Mouse (Mus musculus): ENCODE results near the gene Exosc1.

Exosc1 gene

GRCm38 (mm10) chr19:41913774-41914591 is 19.2 kb downstream of the Exosc1 start:
- no peak for DNase-seq

GRCm38 (mm10) chr19:41912121-41913080 is 20.8 kb downstream of the Exosc1 start:
- DNase-seq, result peak; percentile 51 to 72

DNA sequence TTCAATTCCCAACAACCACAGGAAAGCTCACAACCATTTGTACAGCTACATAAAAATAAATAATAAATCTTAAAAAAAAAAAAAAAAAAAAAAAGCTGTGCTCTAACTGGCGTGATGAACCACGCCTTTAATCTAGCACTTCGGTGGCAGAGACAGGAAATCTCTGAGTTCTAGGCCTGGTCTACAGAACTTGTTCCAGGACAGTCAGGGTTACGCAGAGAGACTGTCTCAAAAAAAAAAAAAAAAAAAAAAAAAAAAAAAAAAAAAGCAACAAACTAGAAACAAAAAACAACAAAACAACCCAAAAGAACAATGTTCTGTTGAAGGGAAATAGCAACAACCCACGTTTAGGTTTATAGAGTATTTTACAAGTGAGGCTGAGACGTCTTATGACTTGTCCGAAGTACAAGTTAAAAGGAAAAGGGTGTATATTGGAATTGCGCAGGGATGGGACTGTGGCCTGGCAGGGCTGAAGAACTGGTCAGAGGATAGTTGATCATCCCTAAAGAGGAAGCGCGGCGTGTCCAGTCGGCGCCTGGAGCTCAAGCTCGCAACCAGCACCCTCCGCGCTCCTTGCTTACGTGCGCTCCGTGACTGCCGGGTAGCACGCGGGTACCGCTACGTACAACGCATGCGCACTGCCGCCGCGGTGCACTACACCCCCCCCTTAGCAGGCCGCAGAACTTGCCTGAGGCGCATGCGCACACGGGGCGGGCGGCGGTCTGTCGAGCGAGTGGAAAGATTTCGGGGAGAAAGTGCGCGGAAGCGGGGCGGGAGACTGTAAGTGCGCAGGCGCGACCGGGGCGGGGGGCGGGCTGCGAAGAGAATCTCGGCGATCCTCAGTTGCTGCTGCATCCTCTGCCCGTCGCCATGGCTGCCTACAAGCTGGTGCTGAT is 21.8 kb downstream of the Exosc1 start, which contains the start of gene Pgam1:
Pgam1 (plus strand) TSS at position 746 of the 896 bp plus-strand sequence.
- peak; percentile 97 to 98 for DNase-seq

DNA sequence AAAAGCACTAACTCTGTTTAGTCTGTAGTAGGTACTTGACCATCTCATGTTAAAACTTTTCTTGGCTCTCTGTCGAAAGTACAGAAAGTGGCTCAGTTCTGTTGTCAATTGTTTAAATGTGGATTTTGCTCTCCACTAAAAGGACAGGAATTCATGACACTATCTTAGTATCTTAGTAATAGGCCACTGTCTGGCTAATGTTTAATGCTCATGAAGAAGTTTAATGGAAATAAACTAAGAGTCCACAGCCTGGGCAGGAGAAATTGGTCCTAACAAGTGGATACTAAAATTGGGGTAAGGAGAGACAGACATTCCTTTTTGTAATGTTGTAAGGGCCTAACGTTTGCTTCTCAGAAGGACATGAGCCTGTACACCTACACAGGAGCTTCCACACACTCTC is 22.8 kb downstream of the Exosc1 start:
- DNase-seq, result no peak

DNA sequence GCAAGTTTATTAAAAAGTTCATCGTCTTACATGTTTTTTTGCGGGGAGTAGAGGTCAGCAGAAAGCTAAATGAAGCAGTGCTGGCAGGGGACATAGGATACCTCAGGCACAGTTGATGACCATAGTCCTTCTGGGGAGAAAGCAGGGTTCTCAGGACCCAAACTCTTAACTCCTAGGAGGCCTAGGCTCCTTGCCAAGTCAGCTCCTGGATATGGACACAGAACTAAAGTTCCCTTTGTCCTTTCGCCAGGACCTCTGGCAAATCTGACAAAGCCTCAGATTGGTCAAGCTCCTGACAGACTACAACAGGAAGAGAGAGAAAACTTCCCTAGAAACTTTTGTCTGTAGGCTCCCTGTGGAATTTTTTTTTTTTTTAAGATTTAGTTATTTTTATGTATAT is 24.5 kb downstream of the Exosc1 start:
- no peak for DNase-seq

DNA sequence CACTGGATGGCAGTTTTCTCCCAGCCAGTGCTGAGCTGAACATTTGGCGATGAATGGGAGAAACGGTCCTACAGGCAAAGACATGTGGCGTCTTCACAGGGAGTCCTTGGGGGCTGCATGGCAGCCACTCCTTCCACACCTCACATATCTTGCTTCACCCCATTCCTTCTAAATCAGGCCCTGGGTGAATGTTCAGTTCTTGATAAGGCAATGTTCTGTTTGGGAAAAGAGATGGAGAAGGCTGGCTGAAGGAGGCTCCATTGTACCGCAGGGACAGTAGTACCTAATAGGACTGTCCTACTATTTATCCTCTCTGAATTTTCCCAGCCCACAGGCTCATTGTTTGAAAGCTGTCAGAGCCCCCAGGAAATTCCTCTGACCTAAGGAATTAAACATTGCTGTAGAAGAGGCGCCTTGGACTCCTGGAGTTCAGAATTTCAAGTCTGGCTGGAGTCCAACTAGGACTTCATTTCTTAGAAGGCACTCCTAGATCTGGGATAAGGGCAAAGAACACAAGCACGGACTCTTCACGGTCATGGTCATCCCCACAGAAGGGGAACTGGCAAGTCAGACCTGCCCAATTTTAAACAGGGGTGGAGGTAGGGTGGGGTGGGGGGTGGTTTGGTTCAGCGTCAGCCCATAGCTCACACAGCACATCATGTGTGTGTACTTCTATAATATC is 26.0 kb downstream of the Exosc1 start:
- DNase-seq, result no peak

GRCm38 (mm10) chr19:41906311-41907078 is 26.7 kb downstream of the Exosc1 start:
- no peak for DNase-seq

GRCm38 (mm10) chr19:41905246-41905645 is 28.0 kb downstream of the Exosc1 start:
- no peak for DNase-seq

GRCm38 (mm10) chr19:41902848-41903593 is 30.2 kb downstream of the Exosc1 start:
- no peak for DNase-seq

DNA sequence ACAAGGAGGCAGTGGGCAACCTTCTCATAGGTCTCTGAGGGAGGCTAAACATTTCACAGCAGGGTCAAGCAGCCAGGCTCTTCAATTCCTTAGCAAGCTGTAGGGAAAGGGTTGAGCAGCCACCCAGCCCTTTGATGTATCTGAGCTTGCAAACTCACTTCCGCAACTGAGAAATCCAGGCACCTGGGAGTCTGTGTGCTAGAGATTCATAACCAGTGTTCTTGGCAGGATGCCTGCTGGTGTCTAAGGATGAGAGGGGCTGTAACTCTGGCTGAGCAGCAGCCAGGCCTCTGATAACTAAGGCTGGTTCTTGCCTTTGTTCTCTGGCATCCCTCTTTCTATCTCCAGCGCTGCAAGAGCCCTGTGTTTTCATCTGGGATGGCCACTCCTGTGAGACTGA is 31.5 kb downstream of the Exosc1 start:
- DNase-seq, result peak in 1 of 2 experiments; percentile 25

DNA sequence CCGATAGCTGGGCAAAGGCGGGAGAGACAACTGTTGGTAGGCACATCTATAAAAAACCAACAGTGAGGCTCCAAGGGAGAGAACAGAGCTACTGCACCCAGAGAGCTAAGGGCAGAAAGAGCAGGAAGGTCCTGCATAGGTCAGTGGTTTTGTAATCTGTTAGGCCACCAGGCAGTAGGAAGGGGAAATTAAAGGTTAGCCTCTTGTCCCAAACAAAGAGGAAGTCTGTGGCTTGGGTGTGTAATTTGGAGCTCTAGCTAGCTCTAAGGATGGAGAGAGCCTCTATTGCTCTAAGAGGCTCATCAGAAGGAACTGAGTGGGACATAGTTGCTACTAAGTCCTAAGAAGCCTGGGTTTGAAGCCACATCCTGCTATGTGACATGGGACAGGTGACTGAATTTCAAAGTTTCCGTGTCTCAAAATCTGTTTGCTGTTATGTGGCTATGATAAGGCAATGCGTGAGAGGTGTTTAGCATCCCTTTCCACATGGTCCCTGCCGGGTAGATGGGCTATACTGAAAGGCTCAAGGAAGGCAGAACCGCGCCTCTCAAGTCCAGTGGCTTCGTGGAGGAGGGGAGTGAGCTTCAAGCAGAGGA is 32.6 kb downstream of the Exosc1 start:
- DNase-seq, result no peak

- peak; percentile 22 to 52 for DNase-seq
Observed at GRCm38 (mm10) chr19:41898860-41899259, 34.4 kb downstream of the Exosc1 start.

DNA sequence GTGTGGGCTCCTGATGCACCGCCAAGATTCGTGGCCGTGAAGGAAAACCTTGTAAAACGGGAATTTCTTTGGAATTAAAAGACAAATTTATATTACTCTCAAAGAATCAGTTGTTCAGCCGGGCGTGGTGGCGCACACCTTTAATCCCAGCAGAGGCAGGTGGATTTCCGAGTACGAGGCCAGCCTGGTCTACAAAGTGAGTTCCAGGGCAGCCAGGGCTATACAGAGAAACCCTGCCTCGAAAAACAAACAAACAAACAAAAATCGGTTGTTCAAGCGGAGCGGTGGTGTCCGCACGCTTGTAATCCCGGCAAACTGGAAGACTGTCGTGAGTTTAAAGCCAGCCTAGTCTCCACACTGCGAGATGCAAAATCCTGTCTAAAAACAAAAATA is 36.9 kb downstream of the Exosc1 start:
- no peak for DNase-seq

DNA sequence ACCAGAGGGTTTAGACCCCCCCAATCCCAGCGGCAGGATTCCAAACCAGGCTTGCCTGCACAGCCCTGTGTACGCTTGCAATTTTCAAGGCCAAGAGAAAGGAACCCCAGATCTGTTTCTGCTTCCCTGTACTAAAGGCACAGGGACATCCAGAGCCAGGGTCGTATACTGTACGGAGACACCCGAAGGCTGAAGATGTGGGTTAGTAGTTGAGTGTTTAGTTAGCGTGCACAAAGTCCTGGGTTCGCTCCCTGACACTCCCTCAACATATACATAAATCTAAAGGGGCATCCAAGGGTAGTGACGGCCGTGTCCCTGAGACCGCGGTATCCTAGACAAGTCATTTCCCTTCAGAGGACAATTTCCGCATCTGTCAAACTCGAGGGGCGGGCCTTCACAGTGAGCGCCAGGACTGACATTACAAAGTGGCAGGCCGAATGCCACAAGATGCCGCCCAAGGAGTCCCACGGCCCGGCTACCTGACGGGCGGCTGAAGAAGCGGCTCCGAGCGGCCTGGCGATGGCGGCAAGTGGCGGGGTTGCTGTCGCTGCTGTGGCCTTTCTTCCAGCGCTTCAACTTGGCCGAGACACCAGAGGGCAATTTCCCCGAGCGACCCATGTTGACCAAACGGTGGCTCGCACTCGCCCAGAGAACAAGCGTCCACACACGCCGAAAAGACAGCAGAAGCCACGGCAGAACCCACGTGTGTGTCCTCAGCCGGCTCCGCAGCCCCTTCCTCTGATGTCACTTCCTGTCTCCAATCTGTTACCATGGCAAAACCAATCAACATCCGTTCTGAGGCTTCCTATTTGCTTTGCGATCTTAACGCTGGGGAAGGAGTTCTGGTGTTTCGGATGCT is 37.5 kb downstream of the Exosc1 start, which contains the start of gene Rrp12:
Rrp12 (minus strand) TSS at position 714 of the 859 bp plus-strand sequence.
- DNase-seq, result peak; percentile 72 to 82

GRCm38 (mm10) chr19:41894959-41895358 is 38.3 kb downstream of the Exosc1 start:
- no peak for DNase-seq

GRCm38 (mm10) chr19:41888191-41888590 is 45.0 kb downstream of the Exosc1 start:
- no peak for DNase-seq

- no peak for DNase-seq
Observed at GRCm38 (mm10) chr19:41883882-41884281, 49.3 kb downstream of the Exosc1 start.

DNA sequence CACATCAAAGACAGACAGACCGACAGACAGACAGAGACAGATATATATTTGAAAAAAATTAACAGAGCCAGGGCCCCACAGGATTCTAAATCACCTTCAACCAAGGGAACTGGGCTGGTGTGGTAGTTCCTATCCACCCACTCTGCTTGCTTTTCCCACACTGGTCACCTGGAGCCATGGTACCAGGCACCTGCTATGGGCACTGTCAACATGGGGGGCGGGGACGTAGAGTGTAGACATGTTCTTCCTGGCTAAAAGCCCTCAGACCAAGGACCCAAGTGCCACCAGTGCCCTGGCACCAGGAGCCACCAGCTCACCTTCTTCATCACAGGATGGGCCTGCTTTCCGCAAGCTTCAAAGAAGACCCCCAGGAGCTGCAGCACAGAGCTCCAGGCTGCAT is 51.4 kb downstream of the Exosc1 start:
- no peak for DNase-seq

- DNase-seq, result no peak
Observed at GRCm38 (mm10) chr19:41874356-41874755, 58.9 kb downstream of the Exosc1 start.

Measured in kidney, postnatal 4 days (tissue).